Mouse (Mus musculus): Measurements from ENCODE around the gene Tnrc18.

- TF ChIP-seq CTCF (IDR thresholded peaks at IDR 0.05; ENCODE audit: control insufficient read depth, insufficient read depth, insufficient replicate concordance, low read depth, low read length) (no peak), POLR2A (IDR thresholded peaks at IDR 0.05; ENCODE audit: control insufficient read depth, low read depth, low read length) (no peak)
Observed at GRCm38 (mm10) chr5:142820276-142821265, 3.1 kb upstream of the Tnrc18 start.

Data from testis, adult 2 months (tissue).